Mouse (Mus musculus): Measurements from ENCODE around the gene 1700037H04Rik.

DNA sequence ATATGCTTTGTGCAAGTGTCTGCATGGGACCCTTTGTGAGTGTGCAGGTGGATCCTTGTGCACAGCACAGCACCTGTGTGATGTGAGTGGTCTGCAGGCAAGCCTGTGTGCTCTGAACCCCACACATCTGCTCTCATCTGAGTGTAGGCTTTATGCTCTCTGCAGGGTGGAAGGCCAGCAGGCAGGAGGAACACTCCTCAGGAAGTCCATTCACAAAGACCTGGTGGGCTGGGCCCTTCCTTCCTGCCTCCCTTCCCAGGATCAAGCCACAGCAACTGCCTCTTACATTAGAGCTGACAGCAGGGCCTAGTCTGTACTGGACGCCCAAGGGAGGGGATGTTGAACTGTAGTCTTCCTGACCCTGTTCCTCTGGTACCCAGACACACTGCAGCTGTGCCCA lies 25.5 kb downstream of the 1700037H04Rik start:
- TF ChIP-seq CTCF (IDR thresholded peaks at IDR 0.05; ENCODE audit: low read depth) (no peak), EP300 (IDR thresholded peaks at IDR 0.05; ENCODE audit: low read depth) (no peak)

All from liver, postnatal 0 days (tissue).